In the genomic region with DNA sequence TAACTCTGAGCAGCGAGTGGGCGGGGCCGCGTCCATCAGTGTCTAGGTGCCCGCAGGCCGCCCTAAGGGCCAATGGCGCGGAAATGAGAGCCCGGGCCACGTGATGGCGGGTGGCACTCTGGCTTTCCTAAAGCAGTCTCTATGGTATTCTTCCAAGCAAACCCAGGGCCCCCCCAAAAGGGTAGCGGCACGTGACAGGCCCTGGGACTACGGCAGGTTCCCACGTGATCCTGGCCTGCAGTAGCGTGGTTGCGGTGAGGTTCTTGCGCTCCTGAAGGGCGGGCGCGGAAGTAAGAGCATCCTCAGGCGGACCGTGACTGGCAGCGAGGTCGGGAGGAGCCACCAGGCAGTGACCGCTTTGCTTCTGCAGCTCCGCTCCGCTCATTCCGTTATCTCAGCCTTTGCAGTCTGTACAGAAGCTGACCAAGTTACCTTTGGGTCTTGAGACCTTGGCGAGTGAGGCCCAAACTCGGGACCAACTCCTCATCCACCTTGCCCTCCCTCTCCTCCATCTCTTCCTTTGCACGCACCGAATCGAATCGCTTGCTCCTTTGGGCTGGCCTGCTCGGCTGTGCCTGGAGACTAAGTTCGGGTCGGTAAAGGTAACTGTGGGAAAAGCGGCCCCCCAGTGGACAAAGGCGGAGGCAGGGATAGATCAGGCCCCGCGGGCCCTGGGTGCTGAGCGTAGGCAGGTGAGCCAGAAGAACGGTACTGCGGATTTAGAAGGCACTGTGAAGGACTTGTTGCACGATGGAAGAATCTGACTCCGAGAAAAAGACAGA, we compare ENCODE assay signal across 8 mouse cellular contexts. TPM values are rescaled to one million over a fixed set of nuclear protein-coding genes. Genes with fewer than 3 reads are reported as not detected.
DNase-seq lines count a peak whose midpoint lies in the region; ATAC-seq lines count a peak whose summit lies in the region.

Gene Rragb (plus strand): TSS at position 248 of the 782 bp plus-strand sequence.

- peak within 1 kb of the TSS; percentile 61 for H3K4me3 ChIP-seq in hindbrain, embryonic 15.5 days

- H3K4me1 ChIP-seq in hindbrain, embryonic 15.5 days (replicated peaks), result no peaks in the 10 kb centered on the region

- H3K27ac ChIP-seq in hindbrain, embryonic 15.5 days (replicated peaks), result peak within 1 kb of the TSS; percentile 68

- H3K36me3 ChIP-seq in hindbrain, embryonic 15.5 days, result no peaks in the 10 kb centered on the region

- ATAC-seq in hindbrain, embryonic 15.5 days (ENCODE audit: low FRiP score, low read depth), result peak; percentile 99

- H3K27me3 ChIP-seq in hindbrain, embryonic 15.5 days, result 0 out of 2 replicates have a peak, but pooled peaks cover 2% of the 10 kb centered on the region

- peak; percentile 87 for DNase-seq in T-cell, adult 2 months (ENCODE audit: low spot score)
- DNase-seq in cerebellum, postnatal 36 days, result peak; percentile 86 to 91
- peak; percentile 78 to 86 for DNase-seq in frontal cortex, postnatal 36 days (ENCODE audit: low spot score in 2 of 2)
- peak; percentile 85 for DNase-seq in left cerebral cortex, adult 11 months (ENCODE audit: low spot score)
- peak; percentile 84 for DNase-seq in lung, postnatal 36 days
- DNase-seq in retina, embryonic 14.5 days (ENCODE audit: low spot score), result peak; percentile 79
- peak; percentile 62 to 76 for DNase-seq in thymus, postnatal 36 days

- 22% methylated on average over 47 of the region's 47 CpGs for WGBS in hindbrain, embryonic 15.5 days

- H3K9ac ChIP-seq in hindbrain, embryonic 15.5 days, result peak within 1 kb of the TSS; percentile 57

- no peaks in the 10 kb centered on the region for H3K9me3 ChIP-seq in hindbrain, embryonic 15.5 days

- H3K4me2 ChIP-seq in hindbrain, embryonic 15.5 days, result peak within 1 kb of the TSS; percentile 58

RNA-seq across cellular contexts. Expression of gene Rragb, which starts in this region (rescaled TPM):
- 6.4 and 10.5 TPM in 2 replicates for polyA plus RNA-seq in hindbrain, embryonic 15.5 days (2015; fragmentation: Nextera tagmentation; extraction: Ambion mirVana)

Comparison
In these comparisons a context has a peak if more than half of its experiments do, and no peak if none do; other contexts are left out.
1. Peak in every context shown above with its lines: DNase-seq, ATAC-seq, H3K4me3 ChIP-seq and H3K27ac ChIP-seq.